Mouse (Mus musculus): ENCODE measurements at regions not wholly inside any gene's neighbourhood (a gene's known extent, or its start where the extent isn't known, plus 50 kb on each side); places are given as distances from the start of the nearest gene placed in this dataset.

DNA sequence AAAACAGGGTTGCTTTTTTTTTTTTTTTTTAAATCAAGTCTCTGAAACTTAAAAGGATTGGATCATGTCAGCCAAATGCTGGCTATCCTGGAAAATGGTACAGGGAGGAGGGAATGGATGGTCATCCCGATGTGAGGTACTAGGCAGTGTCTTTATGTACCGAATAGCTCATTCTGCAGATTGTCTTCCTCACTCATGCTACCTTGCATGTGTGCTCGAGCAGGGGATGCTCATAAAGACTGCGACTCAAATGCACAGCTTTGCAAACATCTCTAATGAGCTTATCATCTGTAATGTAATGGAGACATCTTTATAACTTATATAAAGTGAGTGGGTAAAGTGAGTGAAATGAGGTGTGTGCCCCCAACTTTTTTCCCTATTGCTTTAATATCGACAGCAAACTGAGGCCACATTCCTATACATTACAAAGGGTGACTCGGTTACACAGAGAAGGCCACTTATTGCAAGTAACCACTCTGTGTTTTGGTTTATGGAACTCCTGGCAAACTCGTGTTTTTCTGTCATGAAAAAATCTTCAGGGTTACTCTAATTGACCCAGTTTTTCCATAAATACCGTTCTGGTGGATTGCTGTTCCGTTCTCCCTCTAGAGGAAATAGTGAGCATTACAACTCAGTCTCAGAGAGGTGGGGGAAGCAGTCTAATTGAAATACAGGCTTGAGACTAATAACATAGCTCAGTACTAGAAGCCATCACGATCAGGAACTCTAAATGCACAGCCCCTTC is 319.4 kb upstream of the Dcn start:
- Histone ChIP-seq H3K4me3 (ENCODE audit: insufficient read depth, low read depth, low read length) (no peak overlapping the region), H3K4me1 (ENCODE audit: control insufficient read depth, insufficient read depth, insufficient read length, low read length) (no peaks in the 10 kb centered on the region), H3K27ac (replicated peaks; ENCODE audit: low read depth, low read length) (no peak overlapping the region)

DNA sequence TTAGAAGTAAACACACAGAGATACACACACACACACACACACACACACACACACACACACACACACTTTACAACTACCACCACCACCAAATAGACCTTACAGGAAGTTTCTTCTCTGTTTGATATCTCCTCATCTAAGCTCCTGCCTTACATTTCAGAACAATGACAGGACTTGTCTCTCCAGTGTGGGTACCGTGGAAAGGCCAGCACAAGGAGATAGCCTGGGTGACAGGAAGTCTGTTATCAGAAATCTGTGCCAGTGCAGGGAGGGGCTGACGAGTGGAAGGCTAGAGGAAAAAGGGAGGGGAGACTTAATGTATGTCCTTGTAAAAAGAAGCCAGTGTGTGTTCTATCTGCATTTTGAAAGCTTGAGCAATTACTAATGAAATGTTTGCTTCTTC is 318.5 kb upstream of the Dcn start:
- H3K4me1 ChIP-seq (ENCODE audit: control insufficient read depth, insufficient read depth, insufficient read length, low read length): no peaks in the 10 kb centered on the region
- H3K4me3 ChIP-seq (ENCODE audit: insufficient read depth, low read depth, low read length): no peak overlapping the region
- H3K27ac ChIP-seq (replicated peaks; ENCODE audit: low read depth, low read length): no peak overlapping the region

DNA sequence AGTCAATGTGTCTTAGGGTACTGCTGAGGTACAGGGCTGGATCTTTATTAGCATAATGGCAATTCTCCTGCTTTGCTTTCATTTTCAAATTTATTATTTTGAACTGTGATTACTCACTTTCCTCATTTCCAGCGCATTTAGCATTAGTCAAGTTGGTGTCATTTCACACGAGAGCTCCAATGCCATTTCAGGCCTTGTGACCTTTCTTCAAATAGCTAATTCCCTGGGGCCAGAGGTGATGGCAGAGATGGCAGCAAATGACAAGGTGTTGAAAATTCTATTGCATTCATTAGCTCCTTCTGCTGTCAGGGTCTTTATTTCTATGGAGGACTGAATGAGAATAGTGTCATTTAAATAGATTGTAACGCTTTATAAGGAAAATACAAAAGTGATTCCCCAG is 300.9 kb upstream of the Dcn start:
- Histone ChIP-seq H3K4me3 (ENCODE audit: insufficient read depth, low read depth, low read length) (no peak overlapping the region), H3K4me1 (ENCODE audit: control insufficient read depth, insufficient read depth, insufficient read length, low read length) (no peaks in the 10 kb centered on the region), H3K27ac (replicated peaks; ENCODE audit: low read depth, low read length) (no peak overlapping the region)

DNA sequence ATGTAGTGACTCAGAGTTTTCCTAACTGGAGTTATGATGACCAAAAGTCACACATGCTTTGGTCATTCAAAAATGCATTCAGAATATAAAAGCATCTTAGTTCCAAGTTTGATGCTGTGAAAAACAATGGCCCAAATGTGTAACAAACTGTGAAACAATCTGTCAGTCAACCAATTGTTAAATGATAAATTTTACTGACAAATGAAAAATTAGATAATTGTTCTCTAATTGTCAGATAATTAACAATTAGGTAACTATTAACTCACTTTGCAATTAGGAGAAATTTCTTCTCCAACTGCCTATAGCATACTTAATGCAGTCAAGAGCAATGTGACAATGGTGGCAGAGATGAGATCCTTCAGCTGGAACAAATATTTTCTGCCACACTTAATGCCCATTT is 289.7 kb upstream of the Dcn start:
- no peak overlapping the region for H3K4me3 ChIP-seq (ENCODE audit: insufficient read depth, low read depth, low read length)
- no peak overlapping the region for H3K27ac ChIP-seq (replicated peaks; ENCODE audit: low read depth, low read length)
- no peaks in the 10 kb centered on the region for H3K4me1 ChIP-seq (ENCODE audit: control insufficient read depth, insufficient read depth, insufficient read length, low read length)

DNA sequence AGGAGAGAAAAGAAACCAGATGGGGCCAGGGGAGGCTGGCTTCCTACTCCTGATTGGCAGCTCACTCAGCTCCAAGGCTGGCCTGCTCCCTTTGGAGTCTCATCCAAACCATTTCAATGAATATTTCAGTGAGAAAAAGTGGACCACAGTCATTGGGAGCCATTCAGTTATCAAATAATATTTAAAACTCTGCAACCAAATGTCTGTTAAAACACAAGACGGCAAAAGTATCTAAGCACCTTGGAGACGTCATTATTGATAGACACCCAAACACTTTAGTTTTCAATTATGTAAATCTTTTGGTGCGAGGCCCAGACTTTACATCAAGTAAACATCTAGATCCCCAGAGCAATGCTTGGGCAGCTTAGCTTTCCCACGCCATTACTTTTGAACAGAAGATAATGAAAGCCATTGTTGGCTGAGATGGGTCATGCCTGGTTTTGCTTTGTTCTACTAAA is 268.1 kb upstream of the Dcn start:
- no peak overlapping the region for H3K27ac ChIP-seq (replicated peaks; ENCODE audit: low read depth, low read length)
- no peak overlapping the region for H3K4me3 ChIP-seq (ENCODE audit: insufficient read depth, low read depth, low read length)
- no peaks in the 10 kb centered on the region for H3K4me1 ChIP-seq (ENCODE audit: control insufficient read depth, insufficient read depth, insufficient read length, low read length)

DNA sequence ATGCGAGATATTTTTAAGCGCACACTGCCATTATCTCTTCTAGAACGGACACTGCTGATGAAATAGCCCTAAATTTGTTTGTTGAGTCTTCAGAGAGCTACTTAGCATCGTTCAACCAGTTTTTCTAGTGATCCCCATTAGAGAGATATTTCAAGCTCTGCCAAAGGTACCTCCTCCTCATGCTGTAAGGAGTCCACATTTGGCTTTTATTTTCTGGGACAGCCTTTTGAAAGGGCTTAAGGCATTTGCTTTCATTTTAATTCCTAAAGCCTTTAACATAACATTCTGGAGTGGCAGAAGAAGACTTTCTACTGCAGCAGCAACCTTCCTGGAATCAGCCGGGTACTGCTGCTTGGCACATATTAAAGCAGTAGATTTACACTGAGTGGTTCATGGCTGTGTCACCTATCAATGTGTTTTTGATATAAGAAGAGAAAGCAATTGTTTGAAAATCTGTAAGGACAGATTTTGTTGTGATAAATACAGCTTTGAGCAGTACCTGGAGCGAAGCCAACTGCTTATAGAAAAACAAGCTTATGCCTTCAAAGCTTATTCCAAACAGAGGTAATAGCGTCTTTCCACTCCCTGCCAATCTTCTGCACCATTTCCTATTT is 267.5 kb upstream of the Dcn start:
- Histone ChIP-seq H3K27ac (replicated peaks; ENCODE audit: low read depth, low read length) (no peak overlapping the region), H3K4me3 (ENCODE audit: insufficient read depth, low read depth, low read length) (no peak overlapping the region)

DNA sequence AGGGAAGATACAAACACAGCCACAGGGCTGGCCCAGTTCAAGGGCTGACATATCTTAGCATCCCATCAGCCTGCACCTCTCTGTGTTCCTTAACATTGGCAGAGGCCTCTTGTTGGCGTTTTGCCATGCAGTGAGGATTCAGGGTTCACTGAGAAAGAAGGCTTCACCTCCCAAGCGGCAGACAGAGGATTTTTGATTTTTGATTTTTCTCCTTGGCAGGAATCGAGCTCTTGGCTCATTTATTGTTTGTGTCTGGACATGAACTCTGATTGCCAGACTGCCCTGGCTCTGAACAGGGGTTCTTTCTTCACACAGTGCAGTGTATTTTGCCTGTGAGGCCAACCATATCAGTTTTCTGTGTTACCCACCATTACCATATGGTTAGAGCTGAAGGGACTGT is 259.9 kb upstream of the Dcn start:
- H3K4me3 ChIP-seq (ENCODE audit: insufficient read depth, low read depth, low read length): no peak overlapping the region

More for the DNA sequence above, 267.5 kb upstream of the Dcn start:
- H3K4me1 ChIP-seq (ENCODE audit: control insufficient read depth, insufficient read depth, insufficient read length, low read length): no peaks in the 10 kb centered on the region

DNA sequence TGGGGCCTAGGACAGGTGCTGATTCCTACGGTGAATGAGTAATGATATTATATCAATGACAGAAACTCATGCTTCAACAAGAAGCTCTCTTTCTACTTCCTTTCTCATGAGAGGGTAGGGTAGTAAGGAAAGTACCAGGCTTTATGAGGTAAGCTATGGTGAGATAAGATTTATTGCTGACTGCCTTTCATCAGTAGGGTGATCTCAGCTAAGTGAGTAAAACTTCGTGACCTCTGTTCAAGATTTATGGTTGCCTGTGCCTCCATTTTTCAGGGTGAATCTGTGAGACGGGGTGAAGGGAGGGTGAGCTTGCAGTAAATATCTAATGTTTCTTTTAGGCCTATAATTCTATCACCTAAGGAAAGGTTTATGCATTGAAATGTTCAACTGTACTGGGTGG is 259.0 kb upstream of the Dcn start:
- Histone ChIP-seq H3K4me1 (ENCODE audit: control insufficient read depth, insufficient read depth, insufficient read length, low read length) (no peaks in the 10 kb centered on the region), H3K4me3 (ENCODE audit: insufficient read depth, low read depth, low read length) (no peak overlapping the region), H3K27ac (replicated peaks; ENCODE audit: low read depth, low read length) (no peak overlapping the region)

More for the DNA sequence above, 259.9 kb upstream of the Dcn start:
- H3K4me1 ChIP-seq (ENCODE audit: control insufficient read depth, insufficient read depth, insufficient read length, low read length): no peaks in the 10 kb centered on the region
- no peak overlapping the region for H3K27ac ChIP-seq (replicated peaks; ENCODE audit: low read depth, low read length)

DNA sequence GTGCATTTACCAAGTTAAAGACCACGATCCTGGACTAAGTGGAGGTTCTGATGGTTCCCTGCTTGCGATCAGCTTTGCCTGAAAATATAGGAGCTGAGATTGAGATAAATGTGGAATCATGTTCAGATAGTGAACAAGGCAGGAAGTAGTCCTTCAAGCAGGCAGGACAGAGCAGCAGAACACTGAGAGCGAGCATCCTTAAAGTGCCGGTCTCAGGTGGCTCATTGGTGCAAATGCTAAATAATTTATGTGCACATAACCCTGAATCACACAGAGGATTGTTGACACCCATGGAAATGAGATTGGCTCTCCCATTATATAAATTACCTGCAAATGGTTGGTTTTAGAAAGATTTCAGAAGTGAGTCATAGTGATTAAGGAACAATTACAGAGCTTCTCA is 243.8 kb upstream of the Dcn start:
- no peaks in the 10 kb centered on the region for H3K4me1 ChIP-seq (ENCODE audit: control insufficient read depth, insufficient read depth, insufficient read length, low read length)
- no peak overlapping the region for H3K27ac ChIP-seq (replicated peaks; ENCODE audit: low read depth, low read length)
- H3K4me3 ChIP-seq (ENCODE audit: insufficient read depth, low read depth, low read length): no peak overlapping the region

DNA sequence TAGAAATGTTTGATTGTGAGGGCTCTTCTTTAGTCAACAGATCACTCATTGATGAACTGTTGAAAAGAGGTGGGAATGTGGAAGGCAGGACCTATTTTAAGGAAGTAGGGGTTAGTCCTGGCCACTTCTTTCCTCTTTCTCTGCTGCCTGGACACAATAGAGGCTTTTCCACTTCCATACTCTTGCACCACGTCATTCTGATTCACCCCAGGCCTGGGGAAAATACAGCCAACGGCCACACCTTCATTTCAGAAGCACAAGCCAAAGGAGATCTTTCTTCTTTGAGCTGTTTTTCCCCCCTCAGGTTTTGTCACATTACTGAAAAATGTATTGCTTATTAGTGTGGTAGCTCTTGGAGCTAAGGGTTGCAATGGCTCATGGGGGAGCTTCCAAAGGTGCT is 237.9 kb upstream of the Dcn start:
- Histone ChIP-seq H3K27ac (replicated peaks; ENCODE audit: low read depth, low read length) (no peak overlapping the region), H3K4me1 (ENCODE audit: control insufficient read depth, insufficient read depth, insufficient read length, low read length) (no peaks in the 10 kb centered on the region), H3K4me3 (ENCODE audit: insufficient read depth, low read depth, low read length) (no peak overlapping the region)

DNA sequence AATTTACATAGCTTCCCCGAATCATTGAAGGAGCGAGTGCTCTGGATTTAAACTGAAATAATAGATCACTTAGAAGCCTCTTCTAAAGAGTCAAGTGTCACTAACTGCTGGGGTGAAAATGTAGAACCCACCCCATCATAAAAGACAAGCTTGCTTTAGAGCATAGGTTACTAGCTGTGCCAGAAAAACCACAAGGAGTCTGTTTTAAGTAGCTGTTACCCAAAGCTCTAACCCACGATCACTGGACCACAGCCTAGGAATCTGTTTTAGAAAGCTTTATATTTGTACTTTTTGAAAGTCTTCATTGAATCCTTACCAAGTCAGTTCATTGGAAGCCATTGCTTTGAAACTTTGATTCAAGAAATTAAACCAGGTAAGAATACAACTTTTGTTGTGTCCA is 233.7 kb upstream of the Dcn start:
- no peaks in the 10 kb centered on the region for H3K4me1 ChIP-seq (ENCODE audit: control insufficient read depth, insufficient read depth, insufficient read length, low read length)
- no peak overlapping the region for H3K4me3 ChIP-seq (ENCODE audit: insufficient read depth, low read depth, low read length)
- no peak overlapping the region for H3K27ac ChIP-seq (replicated peaks; ENCODE audit: low read depth, low read length)

DNA sequence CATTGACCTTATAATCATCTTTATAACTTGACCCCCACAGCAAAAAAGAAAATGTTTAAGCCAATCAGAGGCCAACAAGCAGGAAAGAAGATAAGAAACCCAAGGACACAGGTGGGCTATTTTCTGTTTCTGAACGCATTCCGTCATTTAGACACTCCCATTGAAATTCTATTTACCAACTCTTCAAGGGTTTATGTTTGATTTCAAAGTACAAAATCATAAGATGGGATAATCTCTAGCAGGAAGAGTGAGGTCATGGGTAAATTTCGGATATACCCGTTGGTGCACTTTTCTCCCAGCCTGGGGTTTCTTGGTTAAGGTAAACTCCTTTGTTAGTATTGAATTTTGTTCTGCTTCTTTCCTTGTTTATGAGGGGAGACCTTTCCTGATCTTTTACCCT is 230.9 kb upstream of the Dcn start:
- Histone ChIP-seq H3K4me3 (ENCODE audit: insufficient read depth, low read depth, low read length) (no peak overlapping the region), H3K27ac (replicated peaks; ENCODE audit: low read depth, low read length) (no peak overlapping the region), H3K4me1 (ENCODE audit: control insufficient read depth, insufficient read depth, insufficient read length, low read length) (no peaks in the 10 kb centered on the region)

DNA sequence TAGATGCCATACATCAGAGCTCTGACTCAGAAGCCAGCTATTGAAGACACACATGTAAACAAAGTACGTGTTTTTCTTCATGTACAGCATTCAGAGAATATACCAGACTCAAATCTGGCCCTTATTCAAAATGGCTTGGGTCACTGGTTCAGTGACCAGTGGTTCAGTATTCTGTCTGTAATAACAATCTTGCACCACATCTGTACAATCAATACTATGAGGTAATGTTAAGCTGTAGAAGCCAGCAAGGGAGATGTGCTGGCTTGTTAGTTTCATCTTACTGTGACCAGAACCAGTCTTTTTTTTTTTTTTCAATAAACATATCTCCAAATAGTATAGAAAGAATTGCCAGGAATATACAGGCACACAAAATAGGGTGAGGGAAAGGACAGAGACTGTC is 229.6 kb upstream of the Dcn start:
- no peak overlapping the region for H3K27ac ChIP-seq (replicated peaks; ENCODE audit: low read depth, low read length)
- H3K4me3 ChIP-seq (ENCODE audit: insufficient read depth, low read depth, low read length): no peak overlapping the region
- no peaks in the 10 kb centered on the region for H3K4me1 ChIP-seq (ENCODE audit: control insufficient read depth, insufficient read depth, insufficient read length, low read length)

DNA sequence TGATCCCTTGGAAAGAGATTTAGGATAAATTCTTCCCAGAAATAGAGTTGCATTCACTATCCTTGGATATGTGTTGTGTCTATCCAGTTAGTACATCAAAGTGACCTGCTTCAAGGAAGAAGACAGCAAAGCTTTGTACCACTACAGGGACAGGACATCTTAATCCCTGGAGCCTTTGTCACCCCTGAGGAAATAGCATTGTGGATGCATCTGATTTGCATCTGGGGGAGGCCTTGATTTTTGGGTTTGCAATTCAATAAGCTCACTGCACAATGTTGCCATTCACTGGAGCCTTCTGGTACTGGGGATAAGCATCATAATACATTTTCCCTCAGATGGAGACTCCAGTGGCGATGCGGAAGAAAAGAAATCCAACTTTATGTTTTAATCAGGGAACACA is 229.2 kb upstream of the Dcn start:
- H3K4me1 ChIP-seq (ENCODE audit: control insufficient read depth, insufficient read depth, insufficient read length, low read length): no peaks in the 10 kb centered on the region
- no peak overlapping the region for H3K4me3 ChIP-seq (ENCODE audit: insufficient read depth, low read depth, low read length)
- no peak overlapping the region for H3K27ac ChIP-seq (replicated peaks; ENCODE audit: low read depth, low read length)

DNA sequence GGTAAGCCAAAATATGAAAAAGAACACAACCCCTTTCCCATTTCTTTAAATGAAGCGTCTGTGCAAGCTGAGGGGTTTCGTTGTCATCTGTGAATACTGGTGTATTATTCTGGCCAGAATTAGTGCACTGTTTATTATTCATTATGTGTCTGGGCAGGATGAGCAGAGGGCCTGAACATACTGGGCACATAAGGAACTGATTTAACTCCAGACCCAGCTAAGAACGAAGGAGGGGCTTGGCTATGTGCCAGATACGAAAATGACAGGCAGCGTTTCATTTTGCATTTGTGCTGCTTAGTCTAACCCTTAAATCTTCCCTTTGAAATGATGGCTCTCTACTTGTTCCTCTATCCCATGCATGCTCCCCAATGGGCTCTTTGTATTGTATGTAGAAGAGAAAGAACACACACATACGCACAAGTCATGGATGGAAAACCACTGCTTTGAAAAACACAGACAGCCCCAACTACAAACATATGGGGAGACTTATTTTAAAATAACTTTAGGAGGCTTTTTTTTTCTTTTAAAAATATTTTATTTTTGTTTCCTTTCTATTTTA is 213.4 kb upstream of the Dcn start:
- no peak overlapping the region for H3K27ac ChIP-seq (replicated peaks; ENCODE audit: low read depth, low read length)
- no peaks in the 10 kb centered on the region for H3K4me1 ChIP-seq (ENCODE audit: control insufficient read depth, insufficient read depth, insufficient read length, low read length)
- H3K4me3 ChIP-seq (ENCODE audit: insufficient read depth, low read depth, low read length): no peak overlapping the region

DNA sequence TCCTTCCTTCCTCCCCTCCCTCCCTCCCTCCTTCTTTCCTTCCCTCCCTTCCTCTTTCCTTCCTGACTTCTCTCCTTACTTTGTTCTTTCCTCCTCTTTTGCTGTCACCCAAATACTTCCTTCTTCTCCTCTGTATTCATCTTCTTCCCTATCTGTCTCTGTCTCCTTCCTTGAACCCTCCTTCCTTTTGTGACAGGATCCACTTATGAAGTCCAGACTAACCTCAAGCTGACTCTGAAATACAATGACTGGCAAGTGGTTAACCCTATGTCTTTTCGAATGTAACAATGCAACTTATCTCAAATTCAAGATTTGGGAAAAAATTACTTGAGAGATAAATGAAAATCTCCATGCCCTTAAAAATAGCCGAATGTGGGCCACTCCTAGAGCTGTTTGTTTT is 197.0 kb upstream of the Dcn start:
- no peaks in the 10 kb centered on the region; the same call in 1 of the 2 replicates for H3K4me1 ChIP-seq (ENCODE audit: control insufficient read depth, insufficient read depth, insufficient read length, low read length)
- H3K4me3 ChIP-seq (ENCODE audit: insufficient read depth, low read depth, low read length): no peak overlapping the region
- no peak overlapping the region for H3K27ac ChIP-seq (replicated peaks; ENCODE audit: low read depth, low read length)

Data from brown adipose tissue, adult 24 weeks (tissue).